Mouse (Mus musculus) CH12.LX (cell line): ENCODE measurements around the gene Htr7. TPM values are rescaled to one million over a fixed set of nuclear protein-coding genes. Genes with fewer than 3 reads are reported as not detected.

Source experiments
- DNase-seq: peaks from one replicate; pipeline ENCODE4 v3.0.0-alpha.2; 2013; ENCODE audit errors: extremely low read depth
- H3K27ac ChIP-seq: 2 replicates; pipeline ENCODE4 v1.5.1; 2012; ENCODE audit warnings: low read depth, mild to moderate bottlenecking, control low read depth, moderate library complexity; ENCODE audit not compliant: insufficient read depth
- H3K27me3 ChIP-seq: replicated peaks from 2 replicates; pipeline ENCODE3; 2012; ENCODE audit warnings: inconsistent platforms
- H3K36me3 ChIP-seq, 2 experiments: replicated peaks in 1 of 2; 2 replicates each; pipeline versions ENCODE3 to v1.6.1; 2012; ENCODE audit warnings: inconsistent platforms in 1 of 2, low read length in 1 of 2, mild to moderate bottlenecking in 1 of 2, mixed read lengths in 1 of 2, moderate library complexity in 1 of 2; ENCODE audit not compliant: control insufficient read depth in 1 of 2, insufficient read depth in 1 of 2
- H3K4me1 ChIP-seq, 2 experiments: 2 replicates each; pipeline ENCODE4 v1.6.1; 2012; ENCODE audit warnings: inconsistent platforms in 1 of 2, moderate library complexity in 1 of 2; ENCODE audit not compliant: insufficient read depth in 2 of 2, control insufficient read depth in 1 of 2
- H3K4me2 ChIP-seq: 2 replicates; pipeline ENCODE4 v1.6.1; 2012; ENCODE audit warnings: low read depth, mild to moderate bottlenecking, control low read depth; ENCODE audit not compliant: poor library complexity, insufficient read depth, severe bottlenecking
- H3K4me3 ChIP-seq, 3 experiments: fragments of 150-350 bp in 1 of 3; sonication (generic) in 1 of 3; replicated peaks in 1 of 3; 2 replicates each; pipeline versions ENCODE3 to v1.5.1; 2011 to 2012; ENCODE audit warnings: low read depth in 2 of 3, low read length in 2 of 3, mild to moderate bottlenecking in 2 of 3, moderate library complexity in 2 of 3, control low read depth in 1 of 3, improper control_type of control experiment in 1 of 3, inconsistent platforms in 1 of 3, mixed read lengths in 1 of 3; ENCODE audit not compliant: poor library complexity in 1 of 3
- H3K79me2 ChIP-seq: replicated peaks from 2 replicates; pipeline ENCODE4 v1.6.1; 2012; ENCODE audit warnings: mild to moderate bottlenecking, moderate library complexity; ENCODE audit not compliant: control insufficient read depth, poor library complexity, insufficient read depth, severe bottlenecking; ENCODE audit errors: extremely low read depth
- H3K9ac ChIP-seq: 2 replicates; pipeline ENCODE4 v1.6.1; 2012; ENCODE audit warnings: low read depth, mild to moderate bottlenecking, control low read depth, moderate library complexity; ENCODE audit not compliant: insufficient read depth
- H3K9me3 ChIP-seq: replicated peaks from 2 replicates; pipeline ENCODE3; 2012; ENCODE audit warnings: low read length, inconsistent platforms, mixed read lengths
- BHLHE40 ChIP-seq: IDR thresholded peaks from 2 replicates; pipeline ENCODE4 v1.6.1; 2011; ENCODE audit warnings: mild to moderate bottlenecking, low read depth, low read length, improper control_type of control experiment
- CHD1 ChIP-seq: IDR thresholded peaks from 2 replicates; pipeline ENCODE4 v1.6.1; 2012; ENCODE audit warnings: low read depth, low read length, improper control_type of control experiment, inconsistent platforms
- E2F4 ChIP-seq: IDR thresholded peaks from 2 replicates; pipeline ENCODE4 v1.6.1; 2011; ENCODE audit warnings: low read depth, low read length, improper control_type of control experiment; ENCODE audit not compliant: insufficient replicate concordance
- EP300 ChIP-seq: IDR thresholded peaks from 2 replicates; pipeline ENCODE4 v1.6.1; 2011; ENCODE audit warnings: low read length, improper control_type of control experiment
- ETS1 ChIP-seq: conservative IDR thresholded peaks from 2 replicates; pipeline ENCODE4 v1.6.1; 2012; ENCODE audit warnings: low read depth, mild to moderate bottlenecking, inconsistent platforms, low read length, improper control_type of control experiment, moderate library complexity
- IRF4 ChIP-seq: IDR thresholded peaks from 2 replicates; pipeline ENCODE4 v1.6.1; 2014; ENCODE audit warnings: low read depth, mild to moderate bottlenecking, inconsistent platforms, low read length, improper control_type of control experiment
- JUND ChIP-seq: conservative IDR thresholded peaks from 2 replicates; pipeline ENCODE4 v1.6.1; 2011; ENCODE audit warnings: low read depth, low read length, improper control_type of control experiment
- KAT2A ChIP-seq: IDR thresholded peaks from 2 replicates; pipeline ENCODE4 v1.6.1; 2012; ENCODE audit warnings: low read length, improper control_type of control experiment, inconsistent platforms; ENCODE audit not compliant: insufficient replicate concordance
- MAFK ChIP-seq: IDR thresholded peaks from 2 replicates; pipeline ENCODE4 v1.6.1; 2011; ENCODE audit warnings: low read length, improper control_type of control experiment; ENCODE audit not compliant: insufficient replicate concordance
- MAX ChIP-seq: IDR thresholded peaks from 2 replicates; pipeline ENCODE4 v1.6.1; 2011; ENCODE audit warnings: low read length, improper control_type of control experiment
- MAZ ChIP-seq: IDR thresholded peaks from 2 replicates; pipeline ENCODE4 v1.6.1; 2012; ENCODE audit warnings: low read depth, mild to moderate bottlenecking, inconsistent platforms, low read length, improper control_type of control experiment, moderate library complexity
- MEF2A ChIP-seq: IDR thresholded peaks from 2 replicates; pipeline ENCODE4 v1.6.1; 2014; ENCODE audit warnings: low read depth, mild to moderate bottlenecking, inconsistent platforms, low read length, improper control_type of control experiment, borderline replicate concordance
- MXI1 ChIP-seq: IDR thresholded peaks from 2 replicates; pipeline ENCODE4 v1.6.1; 2011; ENCODE audit warnings: mild to moderate bottlenecking, low read depth, low read length, improper control_type of control experiment
- MYC ChIP-seq: IDR thresholded peaks from 2 replicates; pipeline ENCODE4 v1.6.1; 2011; ENCODE audit warnings: low read depth, mild to moderate bottlenecking, improper control_type of control experiment, low read length
- NELFE ChIP-seq: IDR thresholded peaks from 2 replicates; pipeline ENCODE4 v1.6.1; 2011; ENCODE audit warnings: low read depth, low read length, improper control_type of control experiment
- NRF1 ChIP-seq: IDR thresholded peaks from 2 replicates; pipeline ENCODE4 v1.6.1; 2014; ENCODE audit warnings: low read depth, mild to moderate bottlenecking, inconsistent platforms, low read length, improper control_type of control experiment, moderate library complexity
- PAX5 ChIP-seq: IDR thresholded peaks from 2 replicates; pipeline ENCODE4 v1.6.1; 2012; ENCODE audit warnings: low read length, inconsistent platforms, mixed read lengths
- RAD21 ChIP-seq: IDR thresholded peaks from 2 replicates; pipeline ENCODE4 v1.6.1; 2011; ENCODE audit warnings: low read depth, mild to moderate bottlenecking, low read length, improper control_type of control experiment, moderate library complexity
- RCOR1 ChIP-seq: conservative IDR thresholded peaks from 2 replicates; pipeline ENCODE4 v1.6.1; 2012; ENCODE audit warnings: low read depth, mild to moderate bottlenecking, inconsistent platforms, low read length, improper control_type of control experiment
- SIN3A ChIP-seq: IDR thresholded peaks from 2 replicates; pipeline ENCODE4 v1.6.1; 2012; ENCODE audit warnings: low read length, improper control_type of control experiment, inconsistent platforms
- SMC3 ChIP-seq: IDR thresholded peaks from 2 replicates; pipeline ENCODE4 v1.6.1; 2011; ENCODE audit warnings: low read depth, low read length, improper control_type of control experiment
- TBP ChIP-seq: conservative IDR thresholded peaks from 2 replicates; pipeline ENCODE4 v1.6.1; 2011; ENCODE audit warnings: low read depth, low read length, improper control_type of control experiment
- TCF12 ChIP-seq: IDR thresholded peaks from 2 replicates; pipeline ENCODE4 v1.6.1; 2014; ENCODE audit warnings: low read depth, mild to moderate bottlenecking, inconsistent platforms, low read length, improper control_type of control experiment
- USF1 ChIP-seq: IDR thresholded peaks from 2 replicates; pipeline ENCODE4 v1.6.1; 2014; ENCODE audit warnings: low read depth, mild to moderate bottlenecking, inconsistent platforms, low read length, improper control_type of control experiment
- USF2 ChIP-seq: conservative IDR thresholded peaks from 2 replicates; pipeline ENCODE4 v1.6.1; 2011; ENCODE audit warnings: low read depth, low read length, improper control_type of control experiment
- ZC3H11A ChIP-seq: IDR thresholded peaks from 2 replicates; pipeline ENCODE4 v1.6.1; 2012; ENCODE audit warnings: low read depth, mild to moderate bottlenecking, inconsistent platforms, low read length, improper control_type of control experiment
- ZKSCAN1 ChIP-seq: IDR thresholded peaks from 2 replicates; pipeline ENCODE4 v1.6.1; 2012; ENCODE audit warnings: low read depth, inconsistent platforms, low read length, improper control_type of control experiment, borderline replicate concordance
- ZMIZ1 ChIP-seq: IDR thresholded peaks from 2 replicates; pipeline ENCODE4 v1.6.1; 2012; ENCODE audit warnings: low read depth, mild to moderate bottlenecking, inconsistent platforms, low read length, improper control_type of control experiment
- ZNF384 ChIP-seq: IDR thresholded peaks from 2 replicates; pipeline ENCODE4 v1.6.1; 2012; ENCODE audit warnings: low read depth, low read length, improper control_type of control experiment, inconsistent platforms
- dilution Hi-C: fragments of 300-500 bp; cut with MboI; formaldehyde crosslinking; loops from 2 replicates; pipeline ENCODE4 v1.14.3; 2020; ENCODE audit warnings: low sequenced_read_pairs; ENCODE audit not compliant: extremely low pct_unique_long_range_greater_than_20kb, extremely low pct_ligation_motif_present
- in situ Hi-C: fragments of 300-500 bp; cut with MboI; formaldehyde crosslinking; loops from 3 replicates; pipeline ENCODE4 v1.14.3; 2019; ENCODE audit warnings: low sequenced_read_pairs, low pct_ligation_motif_present, low pct_unique_long_range_greater_than_20kb, mixed read lengths
- polyA plus RNA-seq: library from polyadenylated mRNA; unstranded; fragments of >175 nt; gene quantifications from 2 replicates; pipeline ENCODE4 v1.2.1, GENCODE M21; 2012; ENCODE audit warnings: low read depth; ENCODE audit not compliant: insufficient read length
- total RNA-seq, 2 experiments: library from RNA; depleted of rRNA; stranded (reverse); fragments of 300-350 nt in 1 of 2; fragments of >200 nt in 1 of 2; gene quantifications; 2 replicates each; pipeline ENCODE4 v1.2.3; 2012 to 2014

Gene Htr7
- total and polyA plus RNA-seq, 3 experiments = not detected

DNA sequence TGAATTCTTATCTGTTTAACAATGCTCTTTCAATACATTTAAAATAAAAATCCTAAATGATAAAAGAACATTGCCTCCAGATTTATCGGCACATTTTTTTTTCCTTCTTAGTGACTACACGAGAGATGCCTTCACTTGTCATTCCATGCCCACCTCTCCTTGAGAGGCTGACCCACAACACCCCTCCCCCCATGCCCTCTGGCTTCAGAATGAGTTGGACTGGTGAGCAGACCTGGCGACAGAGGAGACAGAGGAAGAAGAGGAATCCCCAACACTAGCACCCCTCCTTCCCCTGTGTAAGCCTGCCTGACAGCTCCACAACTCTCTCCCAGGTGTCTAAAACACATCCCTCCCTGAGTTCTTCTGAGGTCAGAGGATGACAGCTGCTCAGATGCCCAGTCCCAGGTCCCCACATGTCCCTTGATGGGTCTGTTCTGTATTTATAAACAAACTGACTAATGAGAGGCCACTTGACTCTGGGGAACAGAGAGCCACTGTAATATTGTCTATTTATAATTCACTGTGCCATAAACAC, 132.3 kb downstream of the Htr7 start:
- in situ Hi-C loops = no loop called here
- Histone ChIP-seq H3K4me3 (no peak overlapping the region), H3K9me3 (no peaks in the 10 kb centered on the region)
- DNase-seq = no peak
- TF ChIP-seq ZMIZ1 = no peak
- no peak for TF ChIP-seq KAT2A
- no peak for TF ChIP-seq ZC3H11A
- no peak for TF ChIP-seq MAX
- no peak for TF ChIP-seq MYC
- TF ChIP-seq TCF12 = no peak
- no peak for TF ChIP-seq MAZ
- TF ChIP-seq NELFE = no peak
- TF ChIP-seq PAX5 = no peak
- no peak for TF ChIP-seq RCOR1
- no peak for TF ChIP-seq USF2
- no peak for TF ChIP-seq BHLHE40
- no peak for TF ChIP-seq SIN3A
- TF ChIP-seq JUND = no peak
- TF ChIP-seq TBP = no peak
- no peak for TF ChIP-seq USF1
- TF ChIP-seq E2F4 = no peak
- TF ChIP-seq MAFK = no peak
- TF ChIP-seq MXI1 = no peak
- TF ChIP-seq RAD21 = no peak
- TF ChIP-seq, all 38 proteins: peak for 0
- Histone ChIP-seq H3K9ac (no peak overlapping the region), H3K79me2 (no peaks in the 10 kb centered on the region), H3K27me3 (no peaks in the 10 kb centered on the region), H3K36me3 (no peaks in the 10 kb centered on the region), H3K27ac (no peak overlapping the region), H3K4me1 (no peaks in the 10 kb centered on the region), H3K4me2 (no peak overlapping the region)
- dilution Hi-C loops = no loop called here

GRCm38 (mm10) chr19:35924418-35924817, 132.9 kb downstream of the Htr7 start:
- in situ Hi-C loops = no loop called here

More at GRCm38 (mm10) chr19:35924418-35924817, 132.9 kb downstream of the Htr7 start:
- DNase-seq = no peak
- dilution Hi-C loops = no loop called here
- Histone ChIP-seq H3K27ac (no peak overlapping the region), H3K4me2 (no peak overlapping the region), H3K9ac (no peak overlapping the region), H3K36me3 (no peaks in the 10 kb centered on the region), H3K4me3 (no peak overlapping the region), H3K27me3 (no peaks in the 10 kb centered on the region), H3K9me3 (no peaks in the 10 kb centered on the region), H3K4me1 (no peaks in the 10 kb centered on the region), H3K79me2 (no peaks in the 10 kb centered on the region)
- TF ChIP-seq MYC (no peak), SIN3A (no peak), ZMIZ1 (no peak), E2F4 (no peak), USF2 (no peak), CHD1 (no peak), SMC3 (no peak), USF1 (no peak), RCOR1 (no peak), BHLHE40 (no peak), MAX (no peak), MEF2A (no peak), ZKSCAN1 (no peak), KAT2A (no peak), NRF1 (no peak), ZNF384 (no peak), EP300 (no peak), PAX5 (no peak), ETS1 (no peak), IRF4 (no peak)
